Mouse (Mus musculus): ENCODE results near the gene Gm8362.
"Not testable (repeated sequence)": the region's sequence is repeated elsewhere in the genome, so short reads cannot be mapped to it uniquely, and the experiment has no call there.

DNA sequence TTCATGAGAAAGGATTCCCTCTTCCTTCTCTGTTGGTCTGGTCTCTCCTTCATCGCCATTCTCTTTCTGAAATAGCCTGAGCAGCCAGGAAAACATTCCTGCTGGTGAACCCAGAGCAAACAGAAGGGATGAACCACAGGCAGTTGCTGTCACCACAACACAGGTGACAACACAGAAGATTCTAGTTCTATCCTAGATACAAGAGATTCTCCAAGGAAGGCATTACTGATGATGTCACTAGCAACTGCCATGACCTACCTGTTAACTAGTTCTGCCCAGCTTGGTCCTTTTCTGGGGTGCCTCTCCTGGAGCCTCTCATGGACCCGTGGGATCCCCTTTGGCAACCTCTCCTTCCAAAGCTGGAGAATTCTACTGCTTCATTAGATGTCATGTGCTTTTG, 32.0 kb downstream of the Gm8362 start, which contains the start of gene Gm3636:
- not testable (repeated sequence) for TF ChIP-seq POLR2A, CTCF (IDR thresholded peaks at IDR 0.05; ENCODE audit: extremely low read depth, insufficient read depth, low read length)

Measured in cortical plate, adult 2 months (tissue).